Mouse (Mus musculus): Measurements from ENCODE around the gene Il1r1. TPM values are rescaled to one million over a fixed set of nuclear protein-coding genes. Genes with fewer than 3 reads are reported as not detected.

Gene Il1r1
- polyA plus RNA-seq, 1 experiment: 7.6 TPM

GRCm38 (mm10) chr1:40272204-40272603 is 47.3 kb downstream of the Il1r1 start:
- H3K36me3 ChIP-seq (ENCODE audit: control insufficient read depth, insufficient read depth): peaks cover 5% of the 10 kb centered on the region
- H3K4me2 ChIP-seq (ENCODE audit: low read depth): no peak overlapping the region
- H3K4me3 ChIP-seq: no peak overlapping the region
- no peaks in the 10 kb centered on the region for H3K27me3 ChIP-seq (ENCODE audit: control insufficient read depth, insufficient read depth, insufficient read length)
- TF ChIP-seq SRF (IDR thresholded peaks at IDR 0.05; ENCODE audit: control insufficient read depth, insufficient read length, low read depth): no peak
- peak in 2 of 3 experiments; percentile 72 to 73 for TF ChIP-seq MYOD1 (IDR thresholded peaks at IDR 0.05; ENCODE audit: control insufficient read depth in 1 of 3, insufficient read length in 2 of 3, low read depth in 2 of 3)
- 0 out of 2 replicates have a peak, but pooled peaks have one; percentile 23 for TF ChIP-seq CEBPB (IDR thresholded peaks at IDR 0.05; ENCODE audit: insufficient read depth, poor library complexity, severe bottlenecking)
- no peak for TF ChIP-seq E2F4 (IDR thresholded peaks at IDR 0.05; ENCODE audit: insufficient read depth)
- TF ChIP-seq TCF3 (IDR thresholded peaks at IDR 0.05; ENCODE audit: insufficient read length, low read depth): peak; percentile 50
- peak in 2 of 3 experiments; percentile 48 to 59 for TF ChIP-seq MYOG (IDR thresholded peaks at IDR 0.05; ENCODE audit: control insufficient read depth in 1 of 3, insufficient read depth in 1 of 3, insufficient read length in 2 of 3, low read depth in 2 of 3)
- no peak for TF ChIP-seq TCF12 (IDR thresholded peaks at IDR 0.05; ENCODE audit: insufficient read depth, poor library complexity, severe bottlenecking)
- peaks cover 76% of the 10 kb centered on the region for H3K79me2 ChIP-seq (ENCODE audit: control insufficient read depth, insufficient read depth)
- no peak overlapping the region for H3ac ChIP-seq (ENCODE audit: control insufficient read depth, insufficient read length)

GRCm38 (mm10) chr1:40273491-40273890 is 48.6 kb downstream of the Il1r1 start:
- no peak overlapping the region for H3K4me2 ChIP-seq (ENCODE audit: low read depth)
- TF ChIP-seq POLR2A (IDR thresholded peaks at IDR 0.05; ENCODE audit: insufficient read length, low read depth) (no peak), CEBPB (IDR thresholded peaks at IDR 0.05; ENCODE audit: insufficient read depth, poor library complexity, severe bottlenecking) (no peak), TCF12 (IDR thresholded peaks at IDR 0.05; ENCODE audit: insufficient read depth, poor library complexity, severe bottlenecking) (no peak), MYOD1 (IDR thresholded peaks at IDR 0.05; ENCODE audit: control insufficient read depth in 1 of 3, insufficient read length in 2 of 3, low read depth in 2 of 3) (no peak), SRF (IDR thresholded peaks at IDR 0.05; ENCODE audit: control insufficient read depth, insufficient read length, low read depth) (no peak), USF1 (IDR thresholded peaks at IDR 0.05; ENCODE audit: low read depth) (no peak), MYOG (IDR thresholded peaks at IDR 0.05; ENCODE audit: control insufficient read depth in 1 of 3, insufficient read depth in 1 of 3, insufficient read length in 2 of 3, low read depth in 2 of 3) (no peak), REST (IDR thresholded peaks at IDR 0.05; ENCODE audit: insufficient read depth, insufficient read length) (no peak), MAX (IDR thresholded peaks at IDR 0.05; ENCODE audit: low read depth) (no peak), E2F4 (IDR thresholded peaks at IDR 0.05; ENCODE audit: insufficient read depth) (no peak), POLR2AphosphoS2 (IDR thresholded peaks at IDR 0.05; ENCODE audit: insufficient read length, low read depth) (no peak), TCF3 (IDR thresholded peaks at IDR 0.05; ENCODE audit: insufficient read length, low read depth) (no peak)
- peaks cover 9% of the 10 kb centered on the region for H3K36me3 ChIP-seq (ENCODE audit: control insufficient read depth, insufficient read depth)
- no peak overlapping the region for H3ac ChIP-seq (ENCODE audit: control insufficient read depth, insufficient read length)
- H3K4me3 ChIP-seq: no peak overlapping the region
- H3K79me2 ChIP-seq (ENCODE audit: control insufficient read depth, insufficient read depth): peaks cover 72% of the 10 kb centered on the region
- no peaks in the 10 kb centered on the region for H3K27me3 ChIP-seq (ENCODE audit: control insufficient read depth, insufficient read depth, insufficient read length)

DNA sequence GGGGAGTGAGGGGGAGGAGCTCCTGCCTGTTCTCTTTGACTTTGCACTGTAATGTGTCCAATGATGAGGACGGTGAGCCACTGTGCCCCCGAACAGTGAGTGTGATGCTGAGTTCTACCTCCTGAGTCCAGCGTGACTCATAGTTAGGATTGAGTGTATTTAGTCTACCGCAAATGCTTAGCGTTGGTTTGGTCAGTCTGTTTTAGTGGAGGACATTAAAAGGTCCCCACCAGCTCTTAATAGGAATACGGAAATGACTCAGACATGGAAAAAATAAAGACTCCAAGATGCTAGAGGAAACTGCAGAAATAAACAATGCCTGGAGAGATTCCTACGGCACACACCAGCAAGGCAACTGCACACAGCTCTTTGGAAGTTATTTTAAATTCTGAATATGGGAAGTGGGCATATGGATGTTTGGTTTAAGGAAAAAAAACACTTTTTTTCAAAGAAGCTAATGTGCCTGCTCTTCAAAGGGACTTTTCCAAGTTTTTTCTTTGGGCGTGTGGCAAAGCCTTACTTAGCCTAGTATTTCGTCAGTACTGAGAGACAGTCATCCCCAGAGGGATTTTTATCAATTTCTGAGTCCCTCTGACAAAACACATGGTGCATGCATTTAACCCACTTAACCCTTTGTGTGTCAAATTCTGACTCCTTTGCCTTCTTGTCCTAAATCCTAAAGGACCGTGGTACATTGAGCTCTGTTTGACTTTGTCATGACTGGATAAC is 50.6 kb downstream of the Il1r1 start:
- no peak overlapping the region for H3K4me3 ChIP-seq
- no peaks in the 10 kb centered on the region for H3K27me3 ChIP-seq (ENCODE audit: control insufficient read depth, insufficient read depth, insufficient read length)
- H3K36me3 ChIP-seq (ENCODE audit: control insufficient read depth, insufficient read depth): peaks cover 9% of the 10 kb centered on the region
- H3K4me2 ChIP-seq (ENCODE audit: low read depth): peak overlapping the region; percentile 75
- TF ChIP-seq E2F4 (IDR thresholded peaks at IDR 0.05; ENCODE audit: insufficient read depth) (no peak), SRF (IDR thresholded peaks at IDR 0.05; ENCODE audit: control insufficient read depth, insufficient read length, low read depth) (no peak), USF1 (IDR thresholded peaks at IDR 0.05; ENCODE audit: low read depth) (no peak), CEBPB (IDR thresholded peaks at IDR 0.05; ENCODE audit: insufficient read depth, poor library complexity, severe bottlenecking) (0 out of 2 replicates have a peak, but pooled peaks have one; percentile 51), MAX (IDR thresholded peaks at IDR 0.05; ENCODE audit: low read depth) (no peak), MYOG (IDR thresholded peaks at IDR 0.05; ENCODE audit: control insufficient read depth in 1 of 3, insufficient read depth in 1 of 3, insufficient read length in 2 of 3, low read depth in 2 of 3) (no peak)
- no peak overlapping the region for H3ac ChIP-seq (ENCODE audit: control insufficient read depth, insufficient read length)
- H3K79me2 ChIP-seq (ENCODE audit: control insufficient read depth, insufficient read depth): peaks cover 68% of the 10 kb centered on the region

- Histone ChIP-seq H3K79me2 (ENCODE audit: control insufficient read depth, insufficient read depth) (peaks cover 59% of the 10 kb centered on the region), H3ac (ENCODE audit: control insufficient read depth, insufficient read length) (no peak overlapping the region), H3K4me3 (no peak overlapping the region), H3K27me3 (ENCODE audit: control insufficient read depth, insufficient read depth, insufficient read length) (no peaks in the 10 kb centered on the region), H3K4me2 (ENCODE audit: low read depth) (no peak overlapping the region), H3K36me3 (ENCODE audit: control insufficient read depth, insufficient read depth) (peaks cover 9% of the 10 kb centered on the region)
- no peak for TF ChIP-seq USF1 (IDR thresholded peaks at IDR 0.05; ENCODE audit: low read depth)
- no peak for TF ChIP-seq SRF (IDR thresholded peaks at IDR 0.05; ENCODE audit: control insufficient read depth, insufficient read length, low read depth)
- no peak for TF ChIP-seq E2F4 (IDR thresholded peaks at IDR 0.05; ENCODE audit: insufficient read depth)
- no peak for TF ChIP-seq CEBPB (IDR thresholded peaks at IDR 0.05; ENCODE audit: insufficient read depth, poor library complexity, severe bottlenecking)
- TF ChIP-seq MYOG (IDR thresholded peaks at IDR 0.05; ENCODE audit: control insufficient read depth in 1 of 3, insufficient read depth in 1 of 3, insufficient read length in 2 of 3, low read depth in 2 of 3): no peak
- TF ChIP-seq TCF12 (IDR thresholded peaks at IDR 0.05; ENCODE audit: insufficient read depth, poor library complexity, severe bottlenecking): no peak
- TF ChIP-seq POLR2AphosphoS2 (IDR thresholded peaks at IDR 0.05; ENCODE audit: insufficient read length, low read depth): no peak
- no peak for TF ChIP-seq TCF3 (IDR thresholded peaks at IDR 0.05; ENCODE audit: insufficient read length, low read depth)
- no peak for TF ChIP-seq REST (IDR thresholded peaks at IDR 0.05; ENCODE audit: insufficient read depth, insufficient read length)
- no peak for TF ChIP-seq POLR2A (IDR thresholded peaks at IDR 0.05; ENCODE audit: insufficient read length, low read depth)
- no peak for TF ChIP-seq MYOD1 (IDR thresholded peaks at IDR 0.05; ENCODE audit: control insufficient read depth in 1 of 3, insufficient read length in 2 of 3, low read depth in 2 of 3)
- no peak for TF ChIP-seq MAX (IDR thresholded peaks at IDR 0.05; ENCODE audit: low read depth)
Observed at GRCm38 (mm10) chr1:40277944-40278343, 53.1 kb downstream of the Il1r1 start.

All from myocyte (in vitro differentiated cells).